Mouse (Mus musculus): ENCODE results near the gene Xlr. TPM values are rescaled to one million over a fixed set of nuclear protein-coding genes. Genes with fewer than 3 reads are reported as not detected.

Gene Xlr
- 0.90 and 1.1 TPM in 2 replicates for polyA plus RNA-seq (2012; rRNA removed)

DNA sequence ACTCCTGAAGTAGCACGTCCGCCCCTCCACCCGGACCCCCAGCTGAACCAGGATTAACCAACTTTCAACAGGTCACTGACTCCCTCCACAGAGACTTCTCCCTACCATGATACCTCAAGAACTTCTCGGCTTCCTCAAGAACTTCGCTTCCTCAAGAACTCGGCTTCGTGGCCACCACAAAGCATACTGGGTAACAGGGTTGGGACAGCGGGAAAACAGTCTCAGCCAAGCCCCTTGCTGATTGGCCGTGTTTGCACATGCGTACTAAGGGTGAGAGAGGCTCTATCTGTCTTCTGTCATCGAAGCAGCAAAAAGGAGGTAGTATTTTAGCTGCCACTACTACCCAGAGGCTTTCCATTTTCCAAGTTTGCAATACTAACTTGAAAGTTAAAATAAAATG is at the start of gene Xlr:
Gene Xlr, minus strand, starts transcription at position 188 of the 400 bp plus-strand sequence.

DNA sequence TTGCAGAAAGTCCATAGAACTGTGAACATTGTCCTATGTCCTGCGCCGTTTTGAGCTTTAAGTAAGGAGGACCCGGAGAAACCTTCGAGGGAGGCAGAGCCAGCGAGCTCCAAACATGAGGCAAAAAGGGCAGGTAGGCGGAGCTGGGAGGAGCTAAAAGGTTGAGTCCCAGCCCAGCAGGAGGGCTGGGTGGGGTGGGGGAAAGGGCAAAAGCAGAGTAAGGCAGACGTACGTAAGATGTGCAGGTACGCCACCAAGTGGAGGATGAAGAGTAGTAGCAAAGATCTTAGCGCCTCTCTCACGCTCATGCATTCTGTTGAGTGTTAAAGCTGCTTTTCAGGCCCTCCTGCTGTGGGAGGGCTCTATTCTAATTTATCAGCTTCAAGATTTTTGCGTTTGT is 21.2 kb downstream of the Xlr start, which contains the start of gene Zfp36l3:
Gene Zfp36l3, minus strand, starts transcription at position 119 of the 400 bp plus-strand sequence.

DNA sequence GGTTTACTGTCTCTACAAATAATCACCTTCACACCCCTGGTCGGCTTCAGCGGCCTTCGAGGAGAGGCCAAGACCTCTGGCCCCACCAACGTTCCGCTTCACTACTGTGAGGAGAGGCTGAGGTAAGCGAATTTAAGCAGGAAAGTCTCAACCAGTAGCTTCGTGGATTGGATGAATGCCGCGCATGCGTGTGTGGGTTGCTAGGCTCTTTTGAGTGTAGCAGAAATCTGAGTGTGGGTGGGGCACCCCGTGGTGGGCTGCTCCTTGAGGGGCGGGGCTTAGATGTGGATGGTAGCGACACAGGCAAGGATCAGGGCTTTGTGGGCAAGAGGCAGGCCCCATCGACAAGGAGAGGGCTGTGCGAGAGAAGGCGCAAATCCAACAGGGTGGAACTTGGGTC is 39.8 kb downstream of the Xlr start, which contains the start of gene 1700013H16Rik:
Gene 1700013H16Rik, minus strand, starts transcription at position 96 of the 400 bp plus-strand sequence.

Other genes starting within 250 kb of the Xlr start
- gene Rtl8c, start 189.7 kb downstream of the Xlr start, polyA plus RNA-seq (2012; rRNA removed), result 190 and 196 TPM in 2 replicates
- not detected in 2 replicates for gene Gm14597, start 188.7 kb downstream of the Xlr start, polyA plus RNA-seq (2012; rRNA removed)
- 280 and 283 TPM in 2 replicates for gene Rtl8a, start 154.0 kb downstream of the Xlr start, polyA plus RNA-seq (2012; rRNA removed)
- gene Rtl8b, start 127.3 kb downstream of the Xlr start, polyA plus RNA-seq (2012; rRNA removed), result 330 and 338 TPM in 2 replicates
- gene 4930502E18Rik, start 72.9 kb downstream of the Xlr start, polyA plus RNA-seq (2012; rRNA removed), result 0.21 and 0.28 TPM in 2 replicates
- 0.04 TPM in 1 of 2 replicates, not detected in the other for gene 1700013H16Rik, start 39.9 kb downstream of the Xlr start, polyA plus RNA-seq (2012; rRNA removed)
- gene Zfp36l3, start 21.3 kb downstream of the Xlr start, polyA plus RNA-seq (2012; rRNA removed), result 0.03 and 0.06 TPM in 2 replicates

All from central nervous system, embryonic 18 days (tissue).